Mouse (Mus musculus) spleen, adult 12 weeks (tissue): Measurements from ENCODE around the gene Pxt1.

Experiments used
- DNase-seq: peaks from one replicate; pipeline ENCODE4 v3.0.0; 2022; ENCODE audit warnings: low spot score

Pxt1 gene

DNA sequence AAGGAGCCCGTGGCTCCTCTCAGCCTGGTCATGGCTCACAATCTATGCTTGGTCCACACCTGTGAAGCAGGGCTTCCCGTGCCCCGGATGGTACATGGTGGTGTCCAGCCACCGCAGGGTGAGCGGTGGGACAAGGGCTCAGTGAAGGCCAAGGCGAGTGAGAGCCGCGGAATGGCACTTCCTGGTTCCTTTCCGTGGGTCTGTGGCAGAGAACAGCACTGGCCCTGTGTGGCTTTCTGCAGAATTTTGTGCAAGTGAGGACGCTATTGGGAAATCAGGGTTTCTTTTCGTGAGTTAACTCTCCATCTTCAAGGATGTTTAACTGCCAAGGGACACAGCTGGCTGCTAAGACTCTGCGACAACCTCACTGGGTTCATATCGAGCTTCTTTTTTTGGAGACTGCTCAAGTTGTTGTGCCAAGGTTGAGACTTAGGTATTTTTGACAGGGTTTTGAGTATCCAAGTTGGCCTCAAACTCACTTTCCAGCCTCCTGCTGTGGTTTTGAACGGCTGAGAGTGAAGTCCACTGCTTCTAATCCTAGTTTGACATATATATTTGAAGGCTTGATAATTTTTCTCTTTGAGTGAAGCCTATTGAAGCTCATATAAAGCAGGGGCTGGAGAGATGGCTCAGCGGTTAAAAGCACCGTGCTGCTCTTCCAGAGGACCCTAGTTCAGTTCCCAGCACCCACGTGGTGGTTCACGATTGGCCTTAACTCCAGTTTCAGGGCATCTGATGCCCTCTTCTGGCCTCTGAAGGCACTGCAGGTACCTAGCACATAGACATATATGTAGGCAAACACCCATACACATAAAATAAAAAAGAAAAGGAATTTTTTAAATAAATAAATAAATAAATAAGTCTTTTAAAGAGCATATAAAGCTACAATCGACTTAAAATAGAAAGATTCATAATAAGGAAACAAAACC is 3.6 kb upstream of the Pxt1 start:
- no peak for DNase-seq

DNA sequence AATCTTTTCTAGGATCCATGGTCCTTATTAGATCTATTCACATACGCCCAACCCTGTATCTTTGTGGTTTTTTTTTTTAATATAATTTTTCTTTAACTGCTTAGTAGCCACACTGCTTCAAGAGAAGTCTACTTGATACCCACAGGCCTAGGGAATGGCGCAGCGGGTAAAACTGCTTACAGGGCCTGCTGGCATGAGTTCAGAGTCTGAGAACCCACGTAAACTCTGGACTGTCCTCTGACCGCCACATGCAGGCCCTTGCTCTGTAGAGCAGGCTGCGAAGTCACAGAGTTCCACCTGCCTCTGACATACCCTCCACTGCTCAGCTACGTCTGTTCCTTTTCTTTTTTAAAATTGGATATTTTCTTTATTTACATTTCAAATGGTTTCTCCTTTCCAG is 841 bp upstream of the Pxt1 start:
- DNase-seq, result no peak

DNA sequence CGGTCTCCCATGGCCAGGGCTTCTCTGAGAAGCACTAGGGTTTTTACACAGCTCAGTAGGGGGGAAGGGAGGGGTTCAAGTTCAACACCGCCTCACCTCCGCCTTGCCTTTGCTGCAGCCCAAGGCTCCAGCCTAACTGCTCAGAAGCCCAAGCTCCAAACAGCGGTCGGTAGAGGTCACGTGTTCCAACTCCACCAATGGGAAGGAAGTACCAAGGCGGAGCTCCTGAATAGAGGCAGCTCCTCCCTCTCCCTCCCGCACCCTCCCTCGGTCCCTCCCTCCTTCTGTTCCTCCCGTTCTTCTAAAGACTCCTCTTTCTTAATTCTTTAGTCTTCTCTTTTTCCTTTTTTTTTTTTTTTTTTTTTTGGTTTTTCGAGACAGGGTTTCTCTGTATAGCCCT is 1.5 kb downstream of the Pxt1 start:
- DNase-seq, result peak; percentile 46

DNA sequence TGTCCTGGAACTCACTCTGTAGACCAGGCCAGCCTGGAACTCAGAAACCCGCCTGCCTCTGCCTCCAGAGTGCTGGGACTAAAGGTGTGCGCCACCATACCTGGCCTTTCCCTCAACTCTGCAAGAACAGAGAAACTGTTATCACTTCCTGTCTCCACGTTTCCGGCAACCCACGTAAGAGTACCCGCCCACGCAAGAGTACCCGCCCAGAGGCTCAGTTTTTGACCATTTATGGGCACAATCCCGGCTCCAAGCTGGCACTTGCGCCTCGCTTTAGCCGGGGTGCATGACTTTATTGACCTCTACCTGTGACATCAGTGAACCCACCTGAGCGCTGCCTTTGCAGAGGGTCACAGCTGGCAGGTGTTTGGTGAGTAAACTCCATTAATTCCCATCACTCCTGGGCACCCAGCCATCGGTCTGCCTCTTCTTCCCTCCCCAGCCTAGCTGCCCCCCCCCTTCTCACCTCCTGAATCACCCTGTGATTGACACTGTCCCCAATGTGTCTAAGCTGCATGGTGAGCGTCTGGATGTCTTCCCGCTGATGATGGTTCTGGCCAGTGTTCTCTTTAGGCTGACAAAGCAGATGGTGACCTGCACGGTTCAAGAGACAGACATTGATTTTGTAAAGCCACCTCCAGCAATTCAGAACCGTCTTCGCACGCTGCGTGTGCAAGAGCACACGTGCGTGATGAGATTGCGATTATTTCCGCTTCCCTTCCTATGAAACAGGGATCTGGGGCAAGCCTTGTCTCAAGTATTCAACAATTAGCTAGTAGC is 2.7 kb downstream of the Pxt1 start:
- no peak for DNase-seq

DNA sequence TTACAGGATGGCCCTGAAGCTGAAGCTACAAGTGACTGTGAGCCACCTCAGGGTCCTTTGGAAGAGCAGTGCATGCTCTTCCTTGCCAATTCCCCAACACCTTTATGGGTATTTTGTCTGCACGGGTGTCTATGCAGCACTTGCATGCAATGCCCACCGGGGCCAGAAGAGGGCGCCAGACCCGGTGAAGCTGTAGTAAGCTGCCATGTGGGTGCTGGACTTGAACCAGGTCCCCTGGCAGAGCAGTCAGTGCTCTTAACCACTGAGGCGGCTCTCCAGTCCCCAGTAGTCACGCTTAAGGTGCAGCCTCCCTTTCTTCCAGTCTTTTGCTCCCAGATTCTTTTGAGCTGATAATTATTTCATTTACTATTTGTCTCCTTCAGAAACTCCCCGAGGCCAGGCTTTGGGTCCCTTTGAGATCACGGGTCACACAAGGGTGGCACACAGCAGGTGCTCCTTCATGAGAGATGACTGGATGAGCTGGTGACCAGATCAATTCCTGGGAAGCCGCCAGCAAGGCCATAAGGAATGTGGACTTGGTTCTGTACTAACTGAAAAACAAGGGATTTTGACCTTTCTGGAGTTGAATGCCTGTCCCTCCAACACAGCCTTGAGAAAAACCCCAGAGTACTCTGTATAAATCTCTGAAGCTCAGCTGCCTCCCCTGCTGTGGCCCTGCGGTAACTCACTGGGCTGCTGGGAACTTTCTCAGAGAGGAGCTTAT is 6.9 kb downstream of the Pxt1 start:
- DNase-seq, result peak; percentile 66

DNA sequence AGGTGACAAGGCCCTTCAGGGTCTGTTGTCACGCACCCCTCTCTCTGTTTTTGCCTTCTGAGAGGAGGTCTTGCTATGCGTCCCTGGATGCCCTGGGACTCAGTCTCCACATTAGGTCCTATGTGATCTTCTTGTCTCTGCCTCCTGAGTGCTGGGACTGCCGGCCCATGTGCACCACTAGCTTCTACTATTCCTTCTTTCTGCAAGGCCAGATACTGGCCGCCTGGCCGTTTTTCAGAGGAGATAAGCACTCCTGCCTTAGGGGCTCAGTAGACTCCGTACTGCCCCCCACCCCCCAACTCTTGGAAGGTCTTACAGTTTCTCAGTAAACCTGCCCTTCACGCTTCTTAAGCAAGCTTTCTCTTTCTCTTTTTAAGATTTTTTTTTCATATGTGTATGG is 7.5 kb downstream of the Pxt1 start:
- DNase-seq, result no peak

DNA sequence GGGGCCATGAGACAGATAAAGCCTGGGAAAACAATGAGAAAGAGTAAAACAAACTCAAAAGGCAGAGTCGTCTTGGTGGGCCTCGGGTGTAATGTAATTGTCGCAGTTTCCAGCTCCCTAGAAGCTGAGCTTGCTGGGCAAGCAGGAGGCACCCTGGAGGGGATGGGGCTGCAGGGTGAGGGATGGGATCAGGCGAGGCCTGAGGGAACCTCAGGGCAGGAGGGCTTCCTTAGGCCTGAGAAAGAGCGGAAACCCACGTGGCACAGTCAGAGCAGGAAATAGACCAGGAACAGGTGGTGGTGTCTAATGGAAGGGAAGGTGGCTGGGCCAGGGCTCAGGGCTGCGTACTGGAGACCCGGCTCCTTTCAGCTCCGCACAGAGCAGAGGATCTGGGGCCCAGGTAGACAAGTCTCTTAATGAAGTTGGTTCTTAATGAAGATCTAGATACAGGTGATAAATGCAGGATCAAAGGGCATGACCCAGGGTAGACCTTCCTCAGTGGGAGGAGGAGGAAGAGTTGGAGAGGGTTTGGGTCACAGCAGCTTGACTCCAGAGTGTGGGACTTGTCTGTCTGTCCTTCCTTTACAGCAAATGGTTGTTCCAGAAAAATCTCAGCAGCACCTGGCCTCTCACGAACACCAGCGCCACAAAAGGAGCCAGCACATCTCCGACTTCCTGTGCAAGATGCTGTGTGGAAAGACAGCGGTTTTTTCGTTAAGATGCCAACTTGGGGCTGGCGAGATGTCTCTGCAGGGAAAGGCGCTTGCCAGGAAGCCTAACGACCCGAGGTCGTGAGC is 9.3 kb downstream of the Pxt1 start:
- no peak for DNase-seq

DNA sequence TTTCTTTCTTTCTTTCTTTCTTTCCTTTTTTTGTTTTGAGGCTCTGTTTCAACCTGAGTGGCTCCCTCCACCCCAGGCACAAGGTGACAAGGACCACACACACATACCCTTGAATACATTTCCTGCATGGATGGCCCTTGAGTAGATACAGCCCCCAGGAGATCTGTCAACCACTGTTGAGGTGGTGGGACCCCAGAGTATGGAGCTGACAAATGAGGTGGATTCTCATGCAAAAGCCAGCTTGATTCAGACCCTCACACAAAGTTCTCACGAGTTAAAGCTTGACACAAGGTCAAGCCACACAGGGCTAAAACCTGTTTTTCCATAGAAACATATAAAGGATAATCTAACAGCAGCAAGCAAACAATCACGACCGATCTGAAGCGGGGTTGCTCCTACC is 11.4 kb downstream of the Pxt1 start:
- DNase-seq, result no peak

DNA sequence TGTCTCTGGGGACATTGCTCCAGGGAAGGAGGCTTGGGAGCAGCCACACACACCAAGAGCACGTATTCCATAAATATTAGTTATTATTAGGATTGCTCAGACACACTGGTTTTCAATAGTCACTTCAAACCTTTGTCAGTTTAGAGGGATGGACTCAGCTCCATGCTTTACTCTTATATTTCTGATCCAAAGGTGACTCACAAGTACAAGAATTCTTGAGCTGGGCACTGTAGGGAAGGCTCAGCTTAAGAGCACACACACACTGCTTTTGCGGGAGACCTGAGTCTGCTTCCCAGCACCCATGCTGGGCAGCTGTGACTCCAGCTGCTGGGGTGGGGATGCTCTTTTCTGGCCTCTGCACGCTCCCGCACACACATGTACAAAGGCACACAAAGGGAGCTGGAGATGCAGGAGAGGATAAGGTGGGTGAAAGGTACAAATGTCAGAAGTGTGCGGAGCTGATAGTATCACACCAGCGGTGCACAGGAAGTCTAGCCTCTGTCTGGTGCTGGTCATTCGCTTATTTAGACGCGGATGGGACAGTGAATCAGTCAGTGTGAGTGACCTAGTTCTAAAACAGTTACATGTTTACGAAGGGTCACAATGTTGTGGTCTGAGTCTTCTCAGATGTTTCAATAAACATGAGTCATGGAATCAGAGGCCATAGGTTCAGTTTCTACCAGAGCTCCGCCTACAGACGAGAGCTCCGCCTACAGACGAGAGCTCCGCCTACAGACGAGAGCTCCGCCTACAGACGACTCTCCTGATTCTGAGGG is 12.0 kb downstream of the Pxt1 start:
- DNase-seq, result no peak

DNA sequence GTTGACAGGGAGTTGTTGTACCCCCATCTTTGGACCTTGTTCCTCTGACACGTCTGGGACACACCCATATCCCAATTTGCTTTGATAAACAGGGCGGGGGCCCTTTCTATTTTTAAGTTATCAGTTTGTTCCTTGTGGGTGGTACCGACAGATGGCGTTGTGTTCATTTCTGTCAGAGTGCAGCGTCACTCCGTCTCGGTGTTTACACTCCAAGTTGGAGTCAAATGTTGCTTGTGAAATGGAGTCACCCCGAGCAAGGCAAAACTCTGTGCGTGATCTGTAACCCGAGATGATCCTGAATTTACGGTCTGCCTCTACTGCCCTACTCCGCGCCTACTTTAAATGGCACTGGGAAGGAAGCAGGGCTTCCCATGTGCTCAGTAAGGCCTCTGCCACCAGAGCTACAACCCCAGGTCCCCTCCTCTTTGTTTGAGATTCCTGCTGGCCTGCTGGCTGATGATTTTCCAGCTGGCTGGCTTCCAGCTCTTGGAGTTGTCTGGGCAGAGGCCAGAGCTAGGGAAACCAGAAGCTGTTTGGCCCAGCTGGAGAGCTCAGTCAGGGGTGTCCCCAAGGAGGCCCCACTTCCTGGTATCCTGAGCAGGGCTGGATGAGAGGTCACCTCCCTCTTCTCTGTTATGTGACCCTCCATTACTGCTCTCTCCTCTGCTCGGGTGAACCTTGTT is 13.1 kb downstream of the Pxt1 start:
- DNase-seq, result peak; percentile 66

DNA sequence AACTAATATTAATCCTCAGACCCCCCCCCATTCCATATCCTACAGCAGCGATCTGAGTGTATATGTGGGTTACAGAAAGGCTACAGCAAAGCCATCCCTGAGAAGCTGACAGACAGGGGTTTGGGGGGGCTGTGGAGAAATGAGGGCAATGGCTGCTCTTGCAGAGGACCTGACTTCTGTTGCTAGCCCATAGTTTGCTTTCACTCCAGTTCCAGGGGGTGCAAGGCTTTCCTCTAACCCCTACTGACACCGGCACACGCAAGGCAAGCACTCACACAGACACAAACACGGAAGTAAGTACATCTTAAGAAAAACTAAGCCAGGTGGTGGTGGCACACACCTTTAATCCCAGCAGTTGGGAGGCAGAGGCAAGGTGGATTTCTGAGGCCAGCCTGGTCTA is 14.3 kb downstream of the Pxt1 start:
- DNase-seq, result no peak

DNA sequence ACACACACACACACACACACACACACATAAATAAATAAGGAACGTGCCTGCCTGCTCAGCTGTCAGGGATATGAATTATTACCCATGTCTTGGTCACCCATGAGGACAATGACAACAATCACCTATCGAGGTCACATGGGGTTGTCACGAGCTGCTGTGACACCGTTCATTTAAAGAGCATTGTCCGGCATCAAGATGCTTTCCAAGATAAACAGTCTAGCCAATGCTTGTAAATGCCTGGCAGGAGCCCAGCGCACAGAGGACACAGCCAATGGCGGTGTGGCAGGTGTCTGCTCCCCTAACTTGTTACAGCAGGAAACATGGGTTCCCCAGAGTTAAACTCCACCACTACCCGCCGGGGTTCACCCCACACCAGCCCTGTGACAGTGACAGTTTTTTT is 15.6 kb downstream of the Pxt1 start:
- no peak for DNase-seq

DNA sequence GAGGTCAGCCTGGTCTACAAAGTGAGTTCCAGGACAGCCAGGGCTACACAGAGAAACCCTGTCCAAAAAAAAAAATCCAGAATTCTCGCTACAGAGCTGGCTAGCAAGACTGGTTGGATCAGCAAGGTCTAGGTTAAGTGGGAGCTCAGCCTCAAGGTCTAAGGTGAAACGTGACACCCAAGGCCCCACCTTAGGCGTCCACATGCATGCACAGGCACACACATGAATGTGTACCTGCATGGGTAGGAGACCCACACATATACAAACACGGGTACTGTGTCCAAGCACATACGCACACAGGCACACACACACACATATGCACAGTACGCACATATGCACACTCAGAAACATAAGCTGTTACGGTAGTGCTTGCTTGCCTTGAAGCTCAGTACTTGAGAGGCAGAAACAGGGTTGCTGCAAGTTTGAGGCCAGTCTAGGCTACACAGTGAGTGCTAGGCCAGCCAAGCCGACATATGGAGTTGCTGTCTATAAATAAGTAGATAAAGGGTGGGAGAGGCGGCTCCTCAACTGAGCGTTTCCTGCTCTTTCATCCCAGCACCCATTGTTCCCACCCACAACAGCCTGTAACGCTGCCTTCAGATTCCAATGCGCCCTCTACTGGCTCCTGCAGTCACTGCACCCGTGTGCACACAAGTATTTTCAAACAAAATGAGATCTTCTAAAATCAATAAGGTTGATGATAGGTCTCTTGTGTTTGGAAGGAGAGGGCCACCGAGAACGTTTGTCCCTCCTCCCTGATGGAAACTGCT is 16.6 kb downstream of the Pxt1 start:
- peak; percentile 59 for DNase-seq

DNA sequence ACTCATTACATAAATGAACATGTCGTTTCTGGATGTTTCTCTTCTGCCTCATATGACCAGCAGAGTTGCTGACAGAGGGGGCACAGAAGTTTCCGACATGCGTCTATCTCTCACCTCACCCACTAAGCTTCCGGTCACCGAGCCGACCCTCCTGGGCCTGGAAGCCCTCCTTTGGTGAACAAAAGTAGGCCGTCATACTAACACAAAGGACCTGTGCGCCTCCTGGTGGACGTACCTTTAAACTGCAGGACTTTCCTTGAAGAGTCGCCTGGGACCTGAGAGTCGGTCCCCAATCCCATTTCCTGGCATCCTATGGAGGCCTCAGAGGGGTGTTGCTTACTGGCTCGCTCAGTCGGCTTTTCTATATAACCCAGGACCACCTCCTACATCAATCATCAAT is 17.3 kb downstream of the Pxt1 start:
- peak; percentile 63 for DNase-seq

DNA sequence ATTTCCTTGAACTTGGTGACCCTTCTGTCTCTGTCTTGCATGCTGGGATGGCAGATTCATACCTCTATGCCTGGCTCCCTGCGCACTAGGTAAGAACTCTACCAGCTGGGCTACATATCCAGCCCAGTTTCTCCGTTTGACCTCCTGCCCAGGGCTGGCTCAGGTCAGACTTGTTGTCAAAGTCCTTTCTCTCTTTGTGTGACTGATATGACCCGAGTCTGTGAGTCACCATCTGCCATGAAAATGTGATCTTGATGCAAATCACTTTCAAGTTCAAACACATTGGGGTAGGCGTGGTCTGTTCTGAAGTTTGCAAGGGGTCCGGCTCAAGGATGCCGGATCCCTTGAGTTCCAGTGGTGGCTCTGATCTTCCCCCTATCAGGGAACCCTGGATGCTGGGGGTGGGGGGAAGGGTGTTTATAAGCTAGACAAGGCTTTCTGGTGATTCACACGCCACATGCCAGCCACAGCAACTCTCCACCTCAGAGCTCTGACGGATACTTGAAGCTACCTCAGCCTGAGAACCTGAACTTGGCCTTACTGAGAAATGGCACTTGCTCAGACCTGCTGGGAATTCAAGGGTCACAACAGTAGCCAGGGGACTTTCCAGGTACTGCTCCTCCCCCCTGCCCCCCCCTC is 18.6 kb downstream of the Pxt1 start:
- no peak for DNase-seq

DNA sequence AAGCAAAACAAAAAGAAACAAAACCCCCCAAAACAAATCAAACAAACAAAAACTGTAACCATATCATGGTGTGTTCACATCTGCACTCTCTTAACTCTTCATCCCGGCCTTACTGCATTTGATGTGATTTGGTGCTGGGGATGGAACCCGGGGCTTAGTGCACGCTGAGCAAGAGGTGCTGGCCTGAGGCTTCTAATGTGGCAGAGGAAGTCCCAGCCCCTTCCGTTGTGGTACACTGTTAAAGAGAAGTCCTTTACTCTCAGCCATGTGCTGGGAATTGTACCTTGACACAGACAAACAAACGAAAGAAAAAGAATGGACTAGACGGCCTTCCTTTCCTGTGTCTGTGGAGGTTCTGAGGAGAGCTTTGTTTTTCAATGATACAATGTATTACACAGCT is 21.5 kb downstream of the Pxt1 start:
- no peak for DNase-seq

DNA sequence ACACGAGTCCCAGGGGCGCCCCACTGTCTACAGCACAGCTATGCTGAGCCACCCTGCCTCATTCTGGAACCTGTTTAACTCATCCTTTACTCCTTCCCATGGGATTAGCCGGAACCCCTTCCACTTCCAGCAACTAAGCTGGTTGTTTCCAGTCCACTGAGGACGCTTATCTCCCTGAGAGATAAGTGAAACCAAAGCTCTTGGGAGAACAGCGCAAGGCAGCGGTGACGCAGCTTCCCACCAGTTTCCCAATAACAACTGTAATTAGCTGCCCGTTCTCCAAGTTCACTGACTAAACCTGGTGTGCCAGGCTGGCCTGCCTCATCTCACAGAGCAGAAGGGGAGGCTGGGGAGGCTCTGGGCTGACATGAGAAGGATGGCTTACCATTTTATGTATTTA is 22.6 kb downstream of the Pxt1 start:
- DNase-seq, result no peak

DNA sequence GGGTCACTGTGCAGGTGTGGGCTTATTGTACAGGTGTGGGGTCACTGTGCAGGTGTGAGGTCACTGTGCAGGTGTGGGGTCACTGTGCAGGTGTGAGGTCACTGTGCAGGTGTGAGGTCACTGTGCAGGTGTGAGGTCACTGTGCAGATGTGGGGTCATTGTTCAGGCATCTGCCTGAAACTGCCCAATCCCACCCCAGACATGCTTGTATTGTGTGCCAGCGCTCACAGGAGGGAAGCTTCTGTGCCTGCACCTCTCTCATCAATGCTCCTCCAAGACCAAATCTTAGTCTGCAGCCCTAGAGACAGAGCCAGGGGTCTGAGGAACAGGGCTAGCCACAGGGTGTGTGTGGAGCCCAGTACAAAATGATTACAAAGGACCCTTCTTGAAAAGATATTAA is 27.1 kb downstream of the Pxt1 start:
- DNase-seq, result no peak

DNA sequence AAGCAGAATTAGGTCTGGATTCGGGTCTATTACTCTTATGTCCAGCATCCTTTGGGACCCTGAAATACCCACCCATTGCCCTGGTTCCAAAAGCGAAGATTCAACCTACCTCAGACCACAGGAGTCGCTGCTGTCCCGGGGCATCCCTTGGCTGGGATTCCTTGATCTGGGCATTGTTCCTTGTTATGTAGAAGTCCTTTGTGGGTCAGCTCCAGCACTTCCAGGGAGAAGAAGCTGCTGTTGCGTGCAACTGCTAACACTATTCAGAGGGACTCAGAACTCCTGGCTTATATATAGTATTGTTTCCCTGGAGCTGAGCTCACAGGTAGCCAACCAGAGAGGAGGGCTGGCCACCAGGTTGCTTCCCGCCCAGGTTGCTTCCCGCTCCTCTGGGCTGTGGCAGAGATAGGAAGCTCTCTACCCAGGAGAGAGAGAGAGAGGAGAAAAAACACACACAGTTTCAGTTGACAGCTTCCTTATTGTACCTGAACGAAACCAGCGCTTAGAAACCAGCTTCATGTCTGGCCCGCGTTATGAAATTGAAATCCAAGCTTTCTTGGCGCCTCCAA is 28.5 kb downstream of the Pxt1 start, which contains the start of gene 4930539E08Rik:
Gene 4930539E08Rik, minus strand, starts transcription at position 265 of the 569 bp plus-strand sequence.
- no peak for DNase-seq
